Mouse (Mus musculus) limb, embryonic 10.5 days (tissue): Measurements from ENCODE around the gene 4921536K21Rik. TPM values are rescaled to one million over a fixed set of nuclear protein-coding genes. Genes with fewer than 3 reads are reported as not detected.
A peak's percentile ranks its signal among the peaks of the same experiment; 100 is the strongest.

ENCODE experiments used
- DNase-seq: peaks from one replicate; pipeline ENCODE4 v3.0.0-alpha.2; 2017; ENCODE audit warnings: low spot score
- H3K27ac ChIP-seq: fragments of 300-500 bp; sonication (generic); 2 replicates; pipeline ENCODE4 v1.5.1; 2016; ENCODE audit warnings: mild to moderate bottlenecking
- H3K27me3 ChIP-seq: fragments of 300-500 bp; sonication (generic); 2 replicates; pipeline ENCODE4 v1.6.1; 2016; ENCODE audit warnings: low read depth, mild to moderate bottlenecking; ENCODE audit not compliant: poor library complexity, severe bottlenecking
- H3K36me3 ChIP-seq: fragments of 300-500 bp; sonication (generic); 2 replicates; pipeline ENCODE4 v1.6.1; 2016; ENCODE audit warnings: mild to moderate bottlenecking, moderate library complexity
- H3K4me1 ChIP-seq: fragments of 300-500 bp; sonication (generic); 2 replicates; pipeline ENCODE4 v1.6.1; 2016
- H3K4me3 ChIP-seq: fragments of 300-500 bp; sonication (generic); 2 replicates; pipeline ENCODE4 v1.5.1; 2016; ENCODE audit warnings: mild to moderate bottlenecking, moderate library complexity
- H3K9me3 ChIP-seq: fragments of 300-500 bp; sonication (generic); replicated peaks from 2 replicates; pipeline ENCODE4 v1.6.1; 2016; ENCODE audit warnings: mild to moderate bottlenecking
- WGBS: fragments of 180-500 bp; shearing (Covaris S2); methylation state at CpG from one replicate; pipeline ENCODE4 v1.1.7; 2016; 5-methylcytosine and 5-hydroxymethylcytosine counted together
- polyA plus RNA-seq: library from polyadenylated mRNA; unstranded; fragments of >200 nt; fragmentation: Nextera tagmentation; extraction: Ambion mirVana; gene quantifications from 2 replicates; pipeline ENCODE4 v1.2.1, GENCODE M21; 2016

Gene 4921536K21Rik
- polyA plus RNA-seq, 1 experiment from 2014 or later, result 0.70 TPM

DNA sequence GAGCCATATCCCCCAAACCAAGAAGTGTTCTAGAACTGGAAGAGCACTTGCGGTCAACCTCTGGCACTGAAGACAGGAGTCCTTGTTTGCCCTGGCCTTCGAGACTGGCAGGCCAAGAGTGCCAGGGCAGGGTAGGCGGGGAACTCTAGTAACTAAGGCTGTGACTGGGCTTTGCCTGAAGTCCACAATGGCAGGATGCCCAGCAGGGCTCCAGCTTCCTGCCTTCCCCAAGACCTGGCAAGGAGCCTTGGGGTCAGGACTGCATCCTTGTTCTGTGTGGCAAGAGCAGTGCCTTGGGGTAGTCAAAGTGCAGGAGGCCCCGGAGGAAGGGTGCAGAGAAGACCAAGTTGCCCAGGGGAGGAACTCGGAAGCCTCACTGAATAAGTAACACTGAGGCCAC, 8.1 kb upstream of the 4921536K21Rik start:
- DNase-seq, result no peak
- 88% methylated on average over 5 of the region's 5 CpGs for WGBS
- H3K4me3 ChIP-seq, result no peak overlapping the region
- peaks cover 16% of the 10 kb centered on the region for H3K36me3 ChIP-seq
- no peak overlapping the region for H3K27ac ChIP-seq
- no peaks in the 10 kb centered on the region for H3K9me3 ChIP-seq
- no peaks in the 10 kb centered on the region for H3K4me1 ChIP-seq
- no peaks in the 10 kb centered on the region for H3K27me3 ChIP-seq

DNA sequence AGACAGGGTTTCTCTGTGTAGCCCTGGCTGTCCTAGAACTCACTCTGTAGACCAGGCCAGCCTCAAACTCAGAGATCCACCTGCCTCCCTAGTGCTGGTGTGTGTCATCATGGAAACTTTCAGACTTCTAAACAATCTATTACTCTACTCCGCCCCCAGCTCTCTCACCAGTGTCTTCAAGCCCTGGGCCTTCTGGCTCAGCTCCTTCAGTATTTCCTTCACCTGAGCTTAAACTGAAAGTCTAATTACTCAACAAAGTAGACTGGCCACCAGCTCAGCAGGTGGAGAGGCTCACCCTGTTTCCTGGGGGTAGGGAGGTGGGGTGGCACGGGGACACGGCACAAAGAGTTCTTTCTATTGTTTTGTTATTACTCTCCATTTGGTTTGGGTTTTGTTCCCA, 7.6 kb upstream of the 4921536K21Rik start:
- no peaks in the 10 kb centered on the region for H3K27me3 ChIP-seq
- no peak for DNase-seq
- no peak overlapping the region for H3K27ac ChIP-seq
- no peaks in the 10 kb centered on the region for H3K9me3 ChIP-seq
- H3K36me3 ChIP-seq, result peaks cover 22% of the 10 kb centered on the region
- H3K4me1 ChIP-seq, result no peaks in the 10 kb centered on the region
- no peak overlapping the region for H3K4me3 ChIP-seq
- 89% methylated on average over 3 of the region's 3 CpGs for WGBS

DNA sequence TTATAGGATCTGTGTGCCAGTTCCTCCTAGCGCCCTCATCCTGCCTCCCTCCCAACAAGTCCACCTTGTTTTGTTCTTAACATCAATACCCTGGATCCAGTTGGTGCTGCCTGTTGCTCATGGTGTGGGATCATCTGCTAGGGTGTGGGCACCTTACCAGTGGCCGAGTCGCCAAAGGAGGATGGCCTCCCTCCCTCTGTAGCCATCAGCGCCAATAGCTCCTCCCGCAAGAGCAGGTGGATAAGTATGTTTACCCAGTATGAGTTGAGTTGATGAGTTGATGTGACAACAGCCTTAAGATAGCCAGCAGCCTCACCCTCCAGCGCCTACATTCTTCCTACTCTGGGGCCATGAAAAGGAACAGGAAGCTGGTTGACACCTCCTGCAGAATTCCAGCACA, 5.4 kb upstream of the 4921536K21Rik start:
- no peaks in the 10 kb centered on the region for H3K27me3 ChIP-seq
- peaks cover 5% of the 10 kb centered on the region; the same call in 1 of the 2 replicates for H3K4me1 ChIP-seq
- WGBS, result 80% methylated on average over 6 of the region's 6 CpGs
- no peak overlapping the region for H3K27ac ChIP-seq
- H3K36me3 ChIP-seq, result peaks cover 32% of the 10 kb centered on the region
- H3K9me3 ChIP-seq, result no peaks in the 10 kb centered on the region
- H3K4me3 ChIP-seq, result no peak overlapping the region
- DNase-seq, result no peak

DNA sequence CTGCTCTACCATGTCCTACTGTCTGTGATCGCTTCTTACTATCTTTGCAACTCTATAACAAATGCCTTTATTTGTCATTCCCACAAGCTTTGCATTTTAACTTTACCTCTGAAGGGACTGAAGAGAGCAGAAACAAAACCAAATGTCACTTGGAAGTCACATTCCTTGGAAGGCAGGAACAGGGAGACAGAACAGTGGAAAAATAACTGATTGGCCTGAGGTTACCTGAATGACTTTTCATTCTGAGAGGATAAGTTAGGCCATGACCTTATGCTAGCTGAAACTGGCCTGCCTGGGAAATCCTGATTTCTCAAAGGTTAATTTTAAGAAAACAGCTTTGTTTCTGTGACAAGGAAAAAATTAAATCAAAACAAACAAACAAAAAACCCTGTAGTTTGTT, 1.0 kb upstream of the 4921536K21Rik start:
- H3K36me3 ChIP-seq, result peaks cover 32% of the 10 kb centered on the region
- H3K27ac ChIP-seq, result 0 out of 2 replicates have a peak overlapping the region, but pooled peaks have one; percentile 92
- WGBS, result 92% methylated on average over 1 of the region's 1 CpGs

DNA sequence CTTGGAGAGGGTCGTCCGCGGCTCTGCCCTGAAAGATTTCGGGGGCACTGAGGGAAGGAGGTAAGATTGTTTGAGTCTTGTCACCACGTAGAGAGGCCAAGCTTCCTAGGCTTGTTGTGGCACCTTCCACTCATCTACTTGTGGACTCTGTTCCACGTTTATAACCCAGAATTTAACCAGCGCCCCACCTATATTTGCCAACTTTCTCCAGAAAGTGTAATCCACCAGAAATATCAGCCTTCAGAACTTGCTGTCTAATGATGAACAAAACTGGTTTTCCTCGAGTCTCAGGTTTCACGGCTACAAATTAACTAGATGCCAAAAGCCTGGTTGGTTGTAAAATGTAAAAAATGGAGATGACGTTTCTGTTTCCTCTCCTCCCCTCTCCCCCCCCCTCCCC, 560 bp upstream of the 4921536K21Rik start:
- WGBS, result 3% methylated on average over 10 of the region's 10 CpGs
- no peak for DNase-seq
- Histone ChIP-seq H3K27me3 (no peaks in the 10 kb centered on the region), H3K4me1 (peaks cover 11% of the 10 kb centered on the region), H3K36me3 (peaks cover 32% of the 10 kb centered on the region), H3K27ac (peak overlapping the region; percentile 92), H3K9me3 (no peaks in the 10 kb centered on the region), H3K4me3 (peak overlapping the region; percentile 66)

More for the DNA sequence above, 1.0 kb upstream of the 4921536K21Rik start:
- Histone ChIP-seq H3K9me3 (no peaks in the 10 kb centered on the region), H3K27me3 (no peaks in the 10 kb centered on the region), H3K4me3 (peak overlapping the region; percentile 66; the same call in 1 of the 2 replicates), H3K4me1 (peaks cover 11% of the 10 kb centered on the region)
- no peak for DNase-seq

DNA sequence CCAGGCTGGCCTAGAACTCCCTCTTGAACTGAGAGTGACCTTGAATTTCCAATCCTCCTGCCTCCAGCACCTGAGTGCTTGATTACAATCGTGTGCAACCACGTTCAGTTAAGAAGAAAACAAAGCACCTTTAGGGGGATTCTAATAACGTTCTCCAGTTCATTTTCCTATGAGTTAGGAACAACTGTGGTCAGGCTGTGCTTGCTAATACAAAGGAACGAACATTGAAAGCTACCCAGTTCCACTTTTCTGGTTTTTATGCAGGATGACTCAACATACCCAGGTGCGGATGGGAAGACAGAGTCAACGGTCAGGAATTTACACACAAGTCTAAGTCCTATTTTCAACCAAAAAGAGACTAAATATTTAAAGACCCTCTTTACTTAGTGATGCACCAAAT, 928 bp downstream of the 4921536K21Rik start:
- Histone ChIP-seq H3K4me3 (peak overlapping the region; percentile 66), H3K9me3 (no peaks in the 10 kb centered on the region), H3K4me1 (peaks cover 11% of the 10 kb centered on the region), H3K27ac (no peak overlapping the region; the same call in 1 of the 2 replicates), H3K27me3 (no peaks in the 10 kb centered on the region), H3K36me3 (peaks cover 25% of the 10 kb centered on the region)
- WGBS, result 81% methylated on average over 6 of the region's 6 CpGs
- DNase-seq, result no peak

DNA sequence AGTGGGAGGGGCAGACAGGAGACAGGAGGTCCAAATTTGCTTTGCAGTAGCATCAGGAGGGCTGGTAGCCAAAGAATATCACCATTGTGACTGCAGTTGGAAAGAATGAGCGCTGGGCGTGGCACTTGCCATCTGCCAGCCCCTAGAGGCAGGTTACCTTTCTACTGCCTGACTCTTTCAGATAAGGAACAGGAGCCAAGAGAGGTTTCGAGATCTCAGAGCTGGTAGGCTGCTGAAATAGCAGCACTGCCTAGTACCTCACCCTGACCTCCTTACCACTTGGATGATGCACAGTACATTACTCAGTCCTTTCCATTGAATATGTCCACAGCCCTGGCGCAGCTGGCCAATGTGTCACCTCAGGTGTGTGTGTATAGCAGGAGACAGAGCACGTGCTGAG, 7.6 kb downstream of the 4921536K21Rik start:
- no peak for DNase-seq
- H3K27ac ChIP-seq, result no peak overlapping the region
- H3K4me3 ChIP-seq, result no peak overlapping the region
- H3K4me1 ChIP-seq, result peaks cover 6% of the 10 kb centered on the region
- no peaks in the 10 kb centered on the region for H3K27me3 ChIP-seq
- no peaks in the 10 kb centered on the region for H3K9me3 ChIP-seq
- no peaks in the 10 kb centered on the region for H3K36me3 ChIP-seq
- 82% methylated on average over 5 of the region's 5 CpGs for WGBS

DNA sequence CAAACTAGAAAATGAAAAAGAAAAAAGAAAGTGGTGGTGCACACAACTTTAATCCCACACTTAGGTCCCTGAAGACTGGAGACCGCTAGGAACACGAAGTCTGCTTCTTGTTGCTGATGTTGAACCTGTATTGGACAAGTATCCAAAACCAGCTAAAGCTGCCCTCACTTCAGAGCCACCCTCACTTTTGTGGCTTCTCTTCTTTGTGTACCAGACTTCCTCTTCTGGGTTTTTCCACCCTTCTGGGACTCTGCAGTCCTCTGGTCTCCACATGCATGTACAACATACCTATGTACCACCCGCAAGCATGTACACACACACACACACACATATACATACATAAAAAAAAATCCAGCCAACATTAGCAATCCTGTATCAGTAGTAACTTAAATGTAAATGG, 11.2 kb downstream of the 4921536K21Rik start:
- Histone ChIP-seq H3K36me3 (no peaks in the 10 kb centered on the region), H3K27ac (no peak overlapping the region), H3K9me3 (no peaks in the 10 kb centered on the region), H3K4me3 (no peak overlapping the region), H3K4me1 (peaks cover 6% of the 10 kb centered on the region), H3K27me3 (no peaks in the 10 kb centered on the region)
- 97% methylated on average over 3 of the region's 3 CpGs for WGBS
- no peak for DNase-seq

DNA sequence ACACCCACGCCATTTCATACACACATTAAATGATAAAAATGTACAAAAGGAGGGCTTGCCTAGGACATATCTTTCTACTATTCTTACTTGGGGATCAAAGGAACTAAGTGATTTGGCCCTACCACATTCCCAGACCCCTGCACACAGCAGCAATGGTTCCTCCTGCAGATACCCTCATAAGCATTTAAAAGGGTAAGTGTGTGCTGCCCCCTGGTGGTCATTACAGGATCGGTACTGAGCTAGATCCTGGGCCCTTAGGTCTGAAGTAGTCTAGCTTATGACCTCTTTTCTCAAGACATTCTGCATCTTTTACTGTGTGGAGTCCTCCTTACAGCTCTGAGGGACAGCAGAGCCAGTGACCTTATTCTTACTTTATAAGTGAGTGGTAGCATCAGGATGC, 15.1 kb downstream of the 4921536K21Rik start:
- no peaks in the 10 kb centered on the region for H3K27me3 ChIP-seq
- peak; percentile 84 for DNase-seq
- no peak overlapping the region for H3K4me3 ChIP-seq
- no peaks in the 10 kb centered on the region for H3K36me3 ChIP-seq
- no peak overlapping the region for H3K27ac ChIP-seq
- 40% methylated on average over 2 of the region's 2 CpGs for WGBS
- H3K4me1 ChIP-seq, result peaks cover 1% of the 10 kb centered on the region; the same call in 1 of the 2 replicates
- H3K9me3 ChIP-seq, result no peaks in the 10 kb centered on the region

DNA sequence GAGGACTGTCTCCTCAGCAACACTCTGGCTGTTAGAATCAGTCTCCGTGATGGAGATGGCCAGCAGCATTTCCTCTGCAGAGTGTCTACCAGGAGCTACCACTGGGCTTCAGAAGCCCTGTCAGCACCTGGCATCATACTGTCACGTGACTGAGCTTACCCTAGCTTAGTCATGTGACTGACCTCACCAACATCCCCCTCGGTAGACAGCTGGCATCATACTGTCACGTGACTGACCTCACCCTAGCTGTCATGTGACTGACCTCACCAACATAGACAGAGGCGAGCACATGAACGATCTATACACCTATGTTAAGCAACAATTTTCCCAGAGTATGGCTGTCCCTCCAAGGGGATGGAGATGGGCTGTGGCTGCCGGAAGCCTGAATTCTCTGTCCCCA, 16.2 kb downstream of the 4921536K21Rik start:
- Histone ChIP-seq H3K4me1 (no peaks in the 10 kb centered on the region), H3K36me3 (no peaks in the 10 kb centered on the region), H3K9me3 (no peaks in the 10 kb centered on the region), H3K27me3 (no peaks in the 10 kb centered on the region), H3K4me3 (no peak overlapping the region), H3K27ac (no peak overlapping the region)
- WGBS, result 84% methylated on average over 7 of the region's 7 CpGs
- no peak for DNase-seq

DNA sequence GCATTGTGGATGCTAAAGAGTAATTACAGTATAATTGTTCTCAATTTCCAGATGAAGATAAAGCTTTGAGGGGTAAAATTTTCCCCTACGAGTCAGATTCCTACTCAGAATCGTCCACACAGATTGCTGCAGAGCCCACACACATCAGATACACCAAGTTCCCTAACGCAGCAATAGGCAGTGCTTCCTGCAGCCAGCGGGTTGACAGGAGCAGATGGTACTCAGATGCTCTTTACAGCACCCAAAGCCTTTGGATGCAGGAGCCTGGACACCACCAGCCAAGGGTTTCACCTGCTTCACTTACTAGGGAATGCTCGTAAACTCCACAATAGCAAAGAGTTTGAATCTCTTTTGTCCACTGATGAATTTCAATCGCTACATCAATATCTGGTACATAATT, 18.5 kb downstream of the 4921536K21Rik start:
- H3K27ac ChIP-seq, result no peak overlapping the region
- H3K9me3 ChIP-seq, result no peaks in the 10 kb centered on the region
- H3K4me1 ChIP-seq, result no peaks in the 10 kb centered on the region
- whole genome bisulfite sequencing, result 82% methylated on average over 6 of the region's 6 CpGs
- no peak overlapping the region for H3K4me3 ChIP-seq
- no peak for DNase-seq
- H3K36me3 ChIP-seq, result no peaks in the 10 kb centered on the region
- no peaks in the 10 kb centered on the region for H3K27me3 ChIP-seq

DNA sequence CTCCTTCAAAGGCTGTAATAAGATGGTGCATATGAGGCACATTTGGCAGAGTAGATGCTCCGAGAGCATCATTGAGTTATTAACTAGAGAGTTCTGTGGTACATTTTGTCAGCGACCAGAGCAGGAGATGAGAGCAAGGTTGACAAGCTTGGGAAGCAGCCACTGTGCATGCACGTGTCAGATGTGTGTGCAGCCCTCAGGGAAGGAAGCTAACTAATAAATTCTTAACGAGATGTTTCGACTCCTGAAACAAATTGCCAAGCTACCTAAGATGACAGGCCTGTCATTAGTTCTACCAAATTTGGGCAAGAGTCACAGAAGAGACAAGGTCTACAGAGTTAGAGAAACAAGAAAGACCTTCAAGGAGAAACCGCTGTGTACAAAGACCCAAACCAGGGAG, 30.6 kb downstream of the 4921536K21Rik start:
- DNase-seq, result no peak
- Histone ChIP-seq H3K27me3 (peaks cover 52% of the 10 kb centered on the region), H3K4me1 (peaks cover 13% of the 10 kb centered on the region), H3K9me3 (no peaks in the 10 kb centered on the region), H3K27ac (peak overlapping the region; percentile 70), H3K4me3 (peak overlapping the region; percentile 61), H3K36me3 (no peaks in the 10 kb centered on the region)
- 30% methylated on average over 6 of the region's 6 CpGs for WGBS

DNA sequence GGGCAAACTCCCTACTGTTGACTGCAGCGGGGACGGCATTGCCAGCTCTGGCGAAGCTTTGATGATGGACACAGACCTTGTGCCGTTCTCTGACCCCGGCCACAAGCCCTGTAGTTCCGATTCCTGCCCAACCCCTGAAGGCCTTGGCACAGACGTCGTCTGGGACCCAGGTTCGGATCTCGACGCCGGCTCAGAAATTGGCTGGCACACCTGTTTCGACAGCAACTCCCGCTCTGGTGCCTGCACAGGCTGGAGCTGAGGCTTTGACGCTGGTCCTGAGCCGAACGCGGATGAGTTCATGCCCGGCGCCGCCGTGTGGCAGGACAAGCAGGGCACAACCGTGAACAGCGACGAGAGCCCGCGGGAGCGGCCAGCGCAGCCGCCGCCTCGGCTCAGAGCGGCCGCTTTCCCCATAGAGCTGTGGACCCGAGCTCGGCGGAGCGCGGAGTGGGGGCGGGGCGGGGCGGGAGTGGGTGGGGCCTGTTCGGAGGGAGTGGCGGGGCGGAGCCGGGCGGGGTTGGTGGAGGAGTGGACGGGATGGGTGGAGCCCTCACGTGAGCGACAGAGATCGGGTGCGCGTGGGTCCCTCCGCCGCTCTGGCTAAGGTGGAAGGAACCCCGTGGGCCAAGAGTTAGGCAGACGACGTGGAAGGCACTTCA, 31.3 kb downstream of the 4921536K21Rik start, which contains the start of gene Osbp2:
TSS of gene Osbp2 (minus strand) at position 450 of the 659 bp plus-strand sequence.
- no peaks in the 10 kb centered on the region for H3K36me3 ChIP-seq
- no peaks in the 10 kb centered on the region for H3K9me3 ChIP-seq
- peak; percentile 93 for DNase-seq
- peak within 1 kb of the TSS; percentile 70 for H3K27ac ChIP-seq
- 5% methylated on average over 58 of the region's 58 CpGs for WGBS
- peak within 1 kb of the TSS; percentile 61 for H3K4me3 ChIP-seq
- H3K4me1 ChIP-seq, result peaks cover 13% of the 10 kb centered on the region
- peaks cover 52% of the 10 kb centered on the region for H3K27me3 ChIP-seq
